Mouse (Mus musculus) erythroblast, embryonic 14.5 days (primary cell): ENCODE data around the gene Rad9b.

ENCODE experiments used
- GATA1 ChIP-seq: IDR thresholded peaks from 2 replicates; pipeline ENCODE4 v1.6.1; 2012; ENCODE audit warnings: low read length, inconsistent platforms, mixed read lengths
- TAL1 ChIP-seq: IDR thresholded peaks from 3 replicates; pipeline ENCODE4 v1.6.1; 2012; ENCODE audit warnings: low read length, inconsistent platforms, mixed read lengths

- TF ChIP-seq GATA1 (no peak), TAL1 (no peak)
These were observed 49.3 kb upstream of the Rad9b start for GRCm38 (mm10) chr5:122403362-122403761.
